Mouse (Mus musculus) lung, embryonic 14.5 days (tissue): ENCODE measurements around the gene Ppy. TPM values are rescaled to one million over a fixed set of nuclear protein-coding genes. Genes with fewer than 3 reads are reported as not detected.

Experiments
- ATAC-seq: fragments of 200-750 bp; cut with Nextera tagmentation; 2 replicates; pipeline ENCODE4 v1.8.0; 2017; ENCODE audit warnings: mild to moderate bottlenecking, moderate TSS enrichment, moderate library complexity; ENCODE audit not compliant: insufficient read depth
- DNase-seq: peaks from one replicate; pipeline ENCODE4 v3.0.0-alpha.2; 2015
- H3K27ac ChIP-seq: fragments of 300-500 bp; sonication (generic); 2 replicates; pipeline ENCODE4 v1.5.1; 2014; ENCODE audit warnings: low read depth, mild to moderate bottlenecking, moderate library complexity
- H3K27me3 ChIP-seq: fragments of 300-500 bp; sonication (generic); 2 replicates; pipeline ENCODE4 v1.6.1; 2014; ENCODE audit warnings: low read length, control low read depth; ENCODE audit not compliant: insufficient read depth
- H3K36me3 ChIP-seq: fragments of 300-500 bp; sonication (generic); 2 replicates; pipeline ENCODE4 v1.6.1; 2014; ENCODE audit warnings: control low read depth; ENCODE audit not compliant: insufficient read depth
- H3K4me1 ChIP-seq: fragments of 300-500 bp; sonication (generic); 2 replicates; pipeline ENCODE4 v1.6.1; 2014; ENCODE audit warnings: antibody characterized with exemption, control low read depth; ENCODE audit not compliant: insufficient read depth
- H3K4me2 ChIP-seq: fragments of 300-500 bp; sonication (generic); 2 replicates; pipeline ENCODE4 v1.6.1; 2014; ENCODE audit warnings: mild to moderate bottlenecking
- H3K4me3 ChIP-seq: fragments of 300-500 bp; sonication (generic); 2 replicates; pipeline ENCODE4 v1.5.1; 2014; ENCODE audit warnings: low read depth, low read length
- H3K9ac ChIP-seq: fragments of 300-500 bp; sonication (generic); 2 replicates; pipeline ENCODE4 v1.6.1; 2014
- H3K9me3 ChIP-seq: fragments of 300-500 bp; sonication (generic); 2 replicates; pipeline ENCODE4 v1.6.1; 2016; ENCODE audit warnings: low read depth, low read length, control low read depth
- CTCF ChIP-seq: IDR thresholded peaks from 2 replicates; pipeline ENCODE4 v1.5.1; 2016; ENCODE audit warnings: antibody characterized with exemption, low read depth
- WGBS: fragments of 180-500 bp; shearing (Covaris S2); extraction: QIAGEN DNeasy Blood & Tissue Kit; methylation state at CpG from one replicate; pipeline ENCODE4 v1.1.7; 2014; 5-methylcytosine and 5-hydroxymethylcytosine counted together
- polyA plus RNA-seq: library from polyadenylated mRNA; unstranded; fragments of >200 nt; fragmentation: Nextera tagmentation; extraction: Ambion mirVana; gene quantifications from 2 replicates; pipeline ENCODE4 v1.2.1, GENCODE M21; 2014

Gene Ppy
- not detected in 2 replicates for polyA plus RNA-seq

GRCm38 (mm10) chr11:102101219-102101618 is at the start of gene Ppy:
Ppy (minus strand) TSS chr11:102101319.
- Histone ChIP-seq H3K4me3 (no peak within 1 kb of the TSS), H3K9me3 (no peaks in the 10 kb centered on the region), H3K36me3 (no peaks in the 10 kb centered on the region), H3K4me1 (peaks cover 6% of the 10 kb centered on the region; the same call in 1 of the 2 replicates), H3K4me2 (0 out of 2 replicates have a peak within 1 kb of the TSS, but pooled peaks have one; percentile 15), H3K9ac (peak within 1 kb of the TSS; percentile 8; the same call in 1 of the 2 replicates), H3K27me3 (peaks cover 28% of the 10 kb centered on the region), H3K27ac (no peak within 1 kb of the TSS)
- ATAC-seq (no peak), DNase-seq (no peak)
- 75% methylated on average over 4 of the region's 4 CpGs for whole genome bisulfite sequencing
- no peak for TF ChIP-seq CTCF

- Histone ChIP-seq H3K4me3 (peak overlapping the region; percentile 1), H3K9me3 (no peaks in the 10 kb centered on the region), H3K9ac (no peak overlapping the region), H3K27me3 (peaks cover 51% of the 10 kb centered on the region), H3K36me3 (no peaks in the 10 kb centered on the region), H3K27ac (no peak overlapping the region), H3K4me2 (0 out of 2 replicates have a peak overlapping the region, but pooled peaks have one; percentile 1), H3K4me1 (peaks cover 4% of the 10 kb centered on the region; the same call in 1 of the 2 replicates)
- ATAC-seq (no peak), DNase-seq (no peak)
- 9% methylated on average over 34 of the region's 34 CpGs for WGBS
- TF ChIP-seq CTCF: 0 out of 2 replicates have a peak, but pooled peaks have one; percentile 10
These were observed 46.3 kb upstream of the Ppy start for GRCm38 (mm10) chr11:102147213-102147989.

- ATAC-seq (no peak), DNase-seq (no peak)
- H3K9me3 ChIP-seq: no peaks in the 10 kb centered on the region
- peaks cover 51% of the 10 kb centered on the region for H3K27me3 ChIP-seq
- no peaks in the 10 kb centered on the region for H3K36me3 ChIP-seq
- WGBS: 9% methylated on average over 17 of the region's 17 CpGs
- 0 out of 2 replicates have a peak overlapping the region, but pooled peaks have one; percentile 10 for H3K4me2 ChIP-seq
- H3K9ac ChIP-seq: no peak overlapping the region
- no peak for TF ChIP-seq CTCF
- no peak overlapping the region for H3K27ac ChIP-seq
- peaks cover 4% of the 10 kb centered on the region; the same call in 1 of the 2 replicates for H3K4me1 ChIP-seq
- H3K4me3 ChIP-seq: peak overlapping the region; percentile 3; the same call in 1 of the 2 replicates
These were observed 45.4 kb upstream of the Ppy start for GRCm38 (mm10) chr11:102146531-102146930.

- DNase-seq (peak; percentile 18), ATAC-seq (no peak)
- Histone ChIP-seq H3K9me3 (no peaks in the 10 kb centered on the region), H3K4me2 (peak overlapping the region; percentile 59), H3K4me3 (peak overlapping the region; percentile 31), H3K4me1 (peaks cover 4% of the 10 kb centered on the region; the same call in 1 of the 2 replicates), H3K9ac (no peak overlapping the region), H3K27ac (no peak overlapping the region), H3K36me3 (no peaks in the 10 kb centered on the region), H3K27me3 (peaks cover 51% of the 10 kb centered on the region)
- no peak for TF ChIP-seq CTCF
- WGBS: 5% methylated on average over 16 of the region's 16 CpGs
These were observed 44.9 kb upstream of the Ppy start for GRCm38 (mm10) chr11:102146005-102146404.

- ATAC-seq (peak; percentile 10; the same call in 1 of the 2 replicates), DNase-seq (peak; percentile 25)
- peak within 1 kb of the TSS; percentile 31 for H3K4me3 ChIP-seq
- 1% methylated on average over 50 of the region's 50 CpGs for WGBS
- TF ChIP-seq CTCF: no peak
- H3K4me1 ChIP-seq: peaks cover 4% of the 10 kb centered on the region; the same call in 1 of the 2 replicates
- no peaks in the 10 kb centered on the region for H3K36me3 ChIP-seq
- H3K27me3 ChIP-seq: peaks cover 51% of the 10 kb centered on the region
- H3K4me2 ChIP-seq: peak within 1 kb of the TSS; percentile 59
- no peak within 1 kb of the TSS for H3K9ac ChIP-seq
- no peaks in the 10 kb centered on the region for H3K9me3 ChIP-seq
- no peak within 1 kb of the TSS for H3K27ac ChIP-seq
These were observed 44.4 kb upstream of the Ppy start, which contains the start of gene Nags for GRCm38 (mm10) chr11:102145471-102146001. Nags (plus strand) TSS chr11:102145513.

- H3K9ac ChIP-seq: no peak overlapping the region
- 20% methylated on average over 13 of the region's 13 CpGs for WGBS
These were observed 43.9 kb upstream of the Ppy start for GRCm38 (mm10) chr11:102144957-102145470.

More at GRCm38 (mm10) chr11:102144957-102145470, 43.9 kb upstream of the Ppy start:
- H3K27ac ChIP-seq: no peak overlapping the region
- no peaks in the 10 kb centered on the region for H3K36me3 ChIP-seq
- no peaks in the 10 kb centered on the region for H3K9me3 ChIP-seq
- H3K4me2 ChIP-seq: peak overlapping the region; percentile 59
- H3K4me3 ChIP-seq: peak overlapping the region; percentile 31
- TF ChIP-seq CTCF: no peak
- ATAC-seq (no peak), DNase-seq (no peak)
- peaks cover 4% of the 10 kb centered on the region; the same call in 1 of the 2 replicates for H3K4me1 ChIP-seq
- peaks cover 51% of the 10 kb centered on the region for H3K27me3 ChIP-seq
